Mouse (Mus musculus) stomach, postnatal 0 days (tissue): ENCODE measurements around the gene Actl6b.

Source experiments
- CTCF ChIP-seq: IDR thresholded peaks from 2 replicates; pipeline ENCODE4 v1.5.1; 2016; ENCODE audit warnings: antibody characterized with exemption, low read depth, mild to moderate bottlenecking, moderate library complexity
- EP300 ChIP-seq: optimal IDR thresholded peaks from 2 replicates; pipeline ENCODE3; 2016; ENCODE audit warnings: antibody characterized with exemption

- TF ChIP-seq CTCF (peak; percentile 59), EP300 (no peak)
These were observed 2.2 kb upstream of the Actl6b start for GRCm38 (mm10) chr5:137551119-137551518.
